Mouse (Mus musculus) testis, postnatal 10 days (tissue): ENCODE data around the gene Brd4.

Experiments used
- DNase-seq: peaks from one replicate; pipeline ENCODE4 v3.0.0; 2021; ENCODE audit warnings: low spot score

Brd4 gene

GRCm38 (mm10) chr17:32280575-32280974, 3.9 kb downstream of the Brd4 start:
- DNase-seq = no peak

DNA sequence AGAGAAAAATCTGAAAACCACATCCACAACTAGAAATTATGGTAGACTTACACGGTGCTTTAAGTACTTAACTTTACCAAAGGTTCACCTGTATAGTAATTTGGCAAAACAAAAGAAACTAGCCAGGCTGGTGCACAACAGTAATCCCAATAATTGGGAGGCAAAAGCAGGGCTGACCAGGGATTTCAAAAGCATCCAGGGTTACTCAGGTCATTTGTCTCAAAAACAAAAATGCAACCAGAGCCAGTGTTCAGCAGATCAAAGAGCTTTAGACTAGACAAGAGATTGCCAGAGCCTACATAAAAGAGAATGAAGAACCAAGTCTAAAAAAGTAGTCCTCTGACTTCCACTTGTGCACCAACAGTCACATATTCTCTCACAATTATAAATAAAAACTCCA, 7.3 kb downstream of the Brd4 start:
- no peak for DNase-seq

GRCm38 (mm10) chr17:32275568-32275967, 9.0 kb downstream of the Brd4 start:
- no peak for DNase-seq

GRCm38 (mm10) chr17:32269151-32269550, 15.4 kb downstream of the Brd4 start:
- no peak for DNase-seq

GRCm38 (mm10) chr17:32268540-32268960, 16.0 kb downstream of the Brd4 start:
- no peak for DNase-seq

DNA sequence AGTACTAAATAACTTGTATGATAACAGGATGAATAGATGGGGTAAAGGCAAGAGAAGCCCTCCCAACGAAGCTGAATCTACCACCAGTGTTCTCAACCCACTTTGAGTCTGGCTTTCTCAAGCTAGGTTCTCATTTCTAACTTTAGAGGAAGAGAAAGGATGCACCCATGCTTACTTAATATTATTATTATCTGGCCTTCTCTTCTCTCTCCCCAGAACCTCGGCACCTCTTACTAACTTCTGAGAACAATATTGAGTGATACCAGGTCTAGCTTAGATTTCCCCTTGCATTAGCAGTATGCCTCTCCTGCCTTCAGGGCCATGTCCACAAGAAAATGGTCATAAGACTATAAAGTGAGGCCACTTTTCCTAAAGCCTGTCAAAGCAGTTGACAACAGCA, 16.4 kb downstream of the Brd4 start:
- no peak for DNase-seq

- no peak for DNase-seq
Measured at GRCm38 (mm10) chr17:32267617-32268016, 16.9 kb downstream of the Brd4 start.

DNA sequence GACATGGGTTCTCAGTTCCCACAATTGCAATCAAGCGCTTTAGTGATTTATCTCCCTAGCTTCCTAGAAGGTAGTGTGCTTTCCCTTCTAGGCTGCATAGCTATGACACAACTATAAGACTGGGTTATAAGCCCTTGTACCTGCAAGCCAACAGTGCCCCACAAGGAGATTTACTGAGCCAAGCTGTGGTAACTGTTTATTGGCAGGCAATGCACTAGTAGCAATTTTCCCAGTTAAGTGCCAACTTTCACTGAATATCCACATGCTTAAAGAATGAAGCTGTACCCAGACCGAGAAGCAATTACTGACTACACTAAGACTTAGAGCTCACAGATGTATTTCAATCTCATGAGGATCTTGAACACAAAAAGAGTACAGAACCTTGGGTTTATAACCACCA, 20.9 kb downstream of the Brd4 start:
- no peak for DNase-seq

DNA sequence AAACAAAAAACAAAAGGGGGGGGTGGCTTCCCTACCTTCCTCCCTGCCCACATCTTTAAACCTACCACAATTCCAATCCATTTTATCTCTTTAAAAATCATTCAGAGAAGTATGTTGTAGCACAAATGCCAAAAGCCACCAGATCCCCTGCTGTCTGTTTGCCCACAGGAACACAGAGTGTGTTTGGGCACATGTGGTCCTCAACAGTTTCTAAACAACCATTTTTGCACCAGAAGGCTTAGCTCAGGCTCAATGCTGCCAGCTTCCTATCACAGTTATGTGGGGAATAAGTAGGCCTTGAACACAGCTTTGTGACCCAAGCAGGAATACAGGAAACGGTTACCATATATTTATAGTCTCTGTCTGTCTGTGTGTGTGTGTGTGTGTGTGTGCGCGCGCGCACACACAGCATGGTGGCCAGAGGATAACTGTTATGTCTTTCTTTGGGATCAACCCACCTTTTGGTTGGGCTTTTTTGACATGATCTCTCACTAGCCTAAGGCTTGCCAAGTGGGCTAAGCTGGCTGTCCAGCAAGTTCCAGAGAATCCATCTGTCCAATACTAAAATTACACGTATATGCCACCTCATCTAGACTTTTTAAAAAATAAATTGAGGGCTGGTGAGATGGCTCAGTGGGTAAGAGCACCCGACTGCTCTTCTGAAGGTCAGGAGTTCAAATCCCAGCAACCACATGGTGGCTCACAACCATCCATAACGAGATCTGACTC, 21.5 kb downstream of the Brd4 start:
- DNase-seq = no peak

DNA sequence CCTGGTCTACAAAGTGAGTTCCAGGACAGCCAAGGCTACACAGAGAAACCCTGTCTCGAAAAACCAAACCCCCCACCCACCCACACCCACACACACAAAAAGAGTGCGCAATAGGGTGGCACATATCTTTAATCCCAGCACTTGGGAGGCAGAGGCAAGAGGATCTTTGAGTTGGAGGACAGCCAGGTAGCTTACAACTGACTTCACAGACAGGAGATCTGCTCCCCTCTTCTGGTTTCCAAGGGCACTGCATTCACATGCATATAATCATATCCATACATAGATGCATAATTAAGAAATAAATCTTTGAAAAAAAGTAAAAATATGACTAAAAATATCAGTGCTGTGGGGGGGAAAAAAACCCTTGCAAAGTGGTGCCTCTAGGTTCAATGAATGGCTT, 25.7 kb downstream of the Brd4 start:
- DNase-seq = no peak

- no peak for DNase-seq
Measured at GRCm38 (mm10) chr17:32257944-32258343, 26.6 kb downstream of the Brd4 start.

DNA sequence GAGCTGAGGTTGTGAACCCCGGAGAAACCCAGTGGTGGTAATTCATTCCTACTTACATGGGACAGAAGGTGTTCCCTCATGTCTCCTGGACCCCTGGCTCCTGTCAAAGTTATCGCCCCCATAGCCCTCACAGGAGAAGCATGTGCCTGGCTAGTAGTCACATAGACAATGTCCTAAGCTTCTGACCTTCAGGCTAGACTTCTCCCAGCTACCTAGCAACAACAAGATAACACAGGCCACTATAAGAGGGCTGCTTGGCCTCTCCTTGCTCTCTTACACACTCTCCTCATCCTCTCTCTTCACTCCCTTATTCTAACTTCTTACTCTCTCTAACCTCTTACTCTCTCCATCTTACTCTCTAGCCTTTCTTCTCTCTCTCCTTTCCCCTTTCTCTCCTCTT, 27.1 kb downstream of the Brd4 start:
- no peak for DNase-seq

GRCm38 (mm10) chr17:32256896-32257295, 27.6 kb downstream of the Brd4 start:
- DNase-seq = no peak

GRCm38 (mm10) chr17:32253261-32253660, 31.3 kb downstream of the Brd4 start:
- DNase-seq = no peak

GRCm38 (mm10) chr17:32251827-32252470, 32.6 kb downstream of the Brd4 start:
- no peak for DNase-seq

GRCm38 (mm10) chr17:32250066-32250465, 34.5 kb downstream of the Brd4 start:
- no peak for DNase-seq

DNA sequence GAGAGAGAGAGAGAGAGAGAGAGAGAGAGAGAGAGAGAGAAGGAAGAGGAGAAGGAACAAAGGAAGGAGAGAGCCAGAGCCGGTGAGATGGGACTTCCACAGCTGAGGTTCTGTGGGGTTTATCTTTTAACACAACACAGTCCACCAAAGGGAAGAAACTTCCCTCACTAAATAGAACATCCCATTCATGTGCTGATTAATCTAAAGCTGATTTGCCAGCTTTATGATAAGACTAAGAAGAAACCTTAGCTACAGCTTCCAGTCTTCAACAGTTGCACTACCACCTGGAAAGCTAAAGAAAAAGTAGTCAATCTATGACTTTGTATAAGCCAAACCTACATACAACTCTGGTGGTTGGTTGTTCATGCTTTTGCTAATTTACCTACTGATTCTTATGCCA, 36.3 kb downstream of the Brd4 start:
- DNase-seq = no peak

GRCm38 (mm10) chr17:32247616-32248015, 36.9 kb downstream of the Brd4 start:
- no peak for DNase-seq

- no peak for DNase-seq
Measured at GRCm38 (mm10) chr17:32246117-32246516, 38.4 kb downstream of the Brd4 start.

DNA sequence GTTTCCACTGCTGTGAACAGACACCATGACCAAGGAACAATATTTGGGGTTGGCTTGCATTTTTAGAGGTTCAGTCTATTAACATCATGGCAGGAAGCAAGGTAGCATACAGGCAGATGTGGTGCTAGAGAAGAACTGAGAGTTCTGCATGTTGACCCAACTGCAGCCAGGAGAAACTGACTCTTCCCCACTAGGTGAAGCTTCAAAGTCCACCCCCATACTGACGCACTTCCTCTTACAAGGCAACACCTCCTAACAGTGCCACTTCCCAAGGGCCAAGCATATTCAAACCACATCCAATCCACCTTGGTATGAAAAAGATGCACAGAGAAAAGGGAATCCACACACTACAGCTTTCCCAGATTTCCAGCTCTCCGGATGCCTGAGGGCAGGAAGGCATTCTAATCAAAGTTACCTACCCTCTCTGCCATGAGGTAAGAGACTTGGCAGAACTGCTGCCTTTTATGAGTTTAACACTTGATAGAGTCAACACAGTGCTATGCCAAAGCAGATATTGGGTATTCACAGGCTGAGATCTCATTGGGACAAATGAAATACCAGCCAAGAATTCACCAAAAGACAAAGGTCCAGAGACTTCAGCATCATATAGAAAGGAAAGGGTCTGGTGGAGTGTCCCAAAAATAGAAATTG, 43.5 kb downstream of the Brd4 start:
- no peak for DNase-seq

DNA sequence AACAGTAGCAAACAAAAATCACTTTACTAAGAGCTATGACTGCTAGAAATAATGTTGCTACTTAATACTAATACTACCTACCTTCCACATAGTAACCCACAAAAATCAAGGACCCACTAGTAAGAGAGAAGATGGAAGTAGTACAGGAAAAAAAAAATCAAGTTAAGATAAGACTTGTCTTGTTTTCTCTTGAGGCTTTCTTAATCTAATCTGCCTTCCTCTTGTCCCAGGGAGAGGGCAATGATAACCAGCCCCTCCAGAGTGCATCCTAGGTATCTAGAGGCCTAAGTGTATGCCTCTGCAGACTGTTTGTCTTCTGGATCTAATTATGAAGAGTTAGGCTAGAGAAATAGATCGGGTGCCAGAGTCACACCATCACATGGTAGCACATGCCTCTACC, 45.9 kb downstream of the Brd4 start:
- DNase-seq = no peak

- peak; percentile 57 for DNase-seq
Measured at GRCm38 (mm10) chr17:32235534-32236191, 48.9 kb downstream of the Brd4 start.

DNA sequence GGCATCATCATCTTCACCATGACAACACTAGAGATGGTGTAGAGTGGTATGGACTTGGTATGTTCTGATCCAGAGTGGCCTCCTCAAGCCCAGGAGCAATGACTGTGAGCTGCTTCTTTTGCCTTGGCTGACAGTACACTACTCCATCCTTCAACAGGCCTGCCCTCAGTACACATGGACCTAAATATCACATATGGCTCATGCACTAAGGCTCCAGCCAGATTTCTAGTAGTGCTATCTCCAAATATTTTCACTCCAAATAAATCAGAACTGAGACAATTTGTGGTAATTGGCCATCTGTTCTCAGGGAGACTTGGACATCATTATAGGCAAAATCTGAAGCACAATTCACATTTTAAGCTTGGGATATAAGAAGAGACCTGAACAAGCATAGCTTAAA, 51.3 kb downstream of the Brd4 start:
- DNase-seq = no peak
